Mouse (Mus musculus): ENCODE results near the gene Slc40a1.

GRCm38 (mm10) chr1:45883378-45883777 is 42.9 kb downstream of the Slc40a1 start:
- TF ChIP-seq CTCF (IDR thresholded peaks at IDR 0.05; ENCODE audit: control insufficient read depth, insufficient read depth, low read length) (no peak), POLR2A (IDR thresholded peaks at IDR 0.05; ENCODE audit: borderline replicate concordance, control insufficient read depth, low read depth, low read length) (no peak)

Measured in bone marrow, adult 2 months (tissue).